Mouse (Mus musculus) WW6 (cell line): Measurements from ENCODE around the gene Exosc8.

ENCODE experiments used
- DNase-seq: peaks from one replicate; pipeline ENCODE4 v3.0.0-alpha.2; 2013; ENCODE audit warnings: low read depth, low spot score

Exosc8 gene

DNA sequence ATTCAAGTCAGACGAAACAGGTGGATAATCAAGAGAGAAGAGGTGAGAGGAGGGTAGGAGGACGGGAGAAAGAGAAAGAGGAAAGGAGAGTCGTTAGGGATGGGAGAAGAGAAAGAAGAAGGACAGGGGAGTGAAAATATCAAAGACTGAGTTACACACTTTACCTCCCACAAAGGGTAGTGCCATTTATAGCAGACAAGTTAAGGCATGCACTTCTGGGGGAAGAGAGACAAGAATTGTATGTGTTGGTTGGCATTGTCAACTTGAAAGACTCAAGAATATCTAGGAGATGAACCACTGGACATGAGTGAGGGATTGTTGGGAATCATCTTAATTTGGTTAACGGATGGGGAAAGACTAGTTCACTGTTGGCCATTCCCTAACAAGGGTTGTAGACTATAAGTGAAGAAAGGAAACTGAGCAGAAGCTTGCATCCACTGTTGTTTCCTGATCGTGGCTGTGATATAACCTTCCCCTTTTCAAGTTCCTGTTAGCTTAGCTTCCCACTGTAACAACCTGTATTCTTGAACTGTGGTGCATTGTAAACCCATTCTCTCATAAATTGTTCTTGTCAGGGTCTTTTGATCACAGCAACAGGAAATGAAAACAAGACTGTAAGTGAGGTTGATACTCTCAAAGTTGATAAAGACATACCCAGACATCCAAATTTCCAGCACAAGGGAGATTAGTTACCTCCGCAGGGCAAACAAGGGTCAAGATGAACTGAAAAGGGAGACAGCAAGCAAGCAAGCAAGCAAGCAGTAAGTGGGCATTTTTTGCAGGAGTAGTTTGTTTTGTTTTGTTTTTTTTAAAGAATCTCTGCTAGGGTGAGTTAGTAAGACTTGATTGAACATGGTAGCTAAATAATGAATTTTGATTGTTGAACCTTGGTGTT lies 53.6 kb downstream of the Exosc8 start:
- DNase-seq: no peak
